Mouse (Mus musculus) cerebellum, adult 8-10 months (tissue): ENCODE measurements at regions not wholly inside any gene's neighbourhood (a gene's known extent, or its start where the extent isn't known, plus 50 kb on each side); places are given as distances from the start of the nearest gene placed in this dataset.

Experiments used
- DNase-seq: peaks from one replicate; pipeline ENCODE4 v3.0.0; 2022

DNA sequence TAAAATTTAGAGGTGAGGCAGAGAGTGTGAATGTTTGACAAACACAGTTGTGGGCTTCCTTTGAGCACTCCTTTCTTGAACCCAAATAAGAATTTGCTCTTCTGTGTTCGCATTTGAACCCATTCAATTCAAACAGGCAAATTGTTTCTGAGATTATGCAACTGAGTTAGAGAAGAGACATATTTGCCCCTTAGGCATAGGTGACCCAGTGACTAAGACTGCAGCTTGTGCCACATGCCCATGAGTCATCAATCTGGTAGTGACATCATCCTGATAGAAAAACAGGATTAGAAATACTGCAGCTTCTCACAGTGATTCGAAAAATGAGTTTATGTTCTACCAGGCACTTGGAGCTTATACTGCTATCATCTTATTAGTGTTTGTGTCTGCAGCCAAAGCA lies 67.2 kb downstream of the Zfp622 start:
- peak; percentile 4 for DNase-seq

DNA sequence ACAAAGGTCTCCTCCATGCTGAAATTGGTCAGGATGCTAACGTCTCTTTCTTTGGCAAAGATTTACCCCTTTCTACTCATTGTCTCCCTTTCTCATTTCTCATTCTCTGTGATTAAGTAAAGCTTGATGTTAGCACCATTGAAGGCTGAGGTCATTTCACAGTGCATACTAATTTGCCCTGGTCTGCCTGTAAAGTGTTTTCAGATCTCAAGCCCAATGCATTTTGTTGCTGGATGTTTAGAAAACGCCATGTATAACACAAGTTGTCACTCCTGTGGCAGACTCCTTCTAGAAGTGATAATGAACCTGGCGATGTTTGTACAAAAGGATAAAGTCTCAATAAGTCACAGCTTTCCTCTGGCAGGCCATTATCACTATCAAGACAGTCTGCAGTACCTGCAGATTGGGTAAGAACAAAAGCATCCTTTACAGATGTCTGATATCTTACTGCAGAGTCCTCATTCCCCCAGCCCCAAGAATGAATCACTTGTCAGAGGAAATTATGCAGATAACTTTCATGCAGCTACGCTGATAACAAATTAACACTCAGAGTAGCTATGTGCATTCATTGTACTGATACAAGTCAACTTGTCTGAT lies 68.7 kb downstream of the Zfp622 start:
- no peak for DNase-seq

GRCm38 (mm10) chr15:26058019-26058418 lies 73.9 kb downstream of the Zfp622 start:
- DNase-seq: no peak

GRCm38 (mm10) chr15:26100199-26100598 lies 116.0 kb downstream of the Zfp622 start:
- no peak for DNase-seq

GRCm38 (mm10) chr15:26107993-26108392 lies 123.8 kb downstream of the Zfp622 start:
- no peak for DNase-seq

DNA sequence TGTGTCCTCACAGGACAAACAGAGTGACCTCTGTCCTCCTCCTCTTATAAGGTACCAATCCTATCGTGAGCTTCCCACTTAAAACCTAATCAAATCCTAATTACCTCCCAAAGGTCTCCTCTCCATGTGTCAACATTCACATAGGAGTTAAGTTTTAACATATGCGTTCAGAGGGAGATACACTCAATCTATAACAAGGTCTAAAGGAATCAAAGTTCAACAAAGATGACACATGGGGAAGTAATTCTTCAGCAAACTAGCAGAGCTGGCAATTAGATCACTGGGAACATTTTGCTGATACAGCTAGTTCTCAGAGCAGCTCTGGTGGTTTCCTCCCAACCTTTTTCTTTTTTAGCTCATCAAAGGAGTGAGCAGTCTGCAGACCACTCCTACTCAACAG lies 160.0 kb downstream of the Zfp622 start:
- DNase-seq: no peak

GRCm38 (mm10) chr15:26158499-26158898 lies 150.3 kb upstream of the March11 start:
- no peak for DNase-seq

DNA sequence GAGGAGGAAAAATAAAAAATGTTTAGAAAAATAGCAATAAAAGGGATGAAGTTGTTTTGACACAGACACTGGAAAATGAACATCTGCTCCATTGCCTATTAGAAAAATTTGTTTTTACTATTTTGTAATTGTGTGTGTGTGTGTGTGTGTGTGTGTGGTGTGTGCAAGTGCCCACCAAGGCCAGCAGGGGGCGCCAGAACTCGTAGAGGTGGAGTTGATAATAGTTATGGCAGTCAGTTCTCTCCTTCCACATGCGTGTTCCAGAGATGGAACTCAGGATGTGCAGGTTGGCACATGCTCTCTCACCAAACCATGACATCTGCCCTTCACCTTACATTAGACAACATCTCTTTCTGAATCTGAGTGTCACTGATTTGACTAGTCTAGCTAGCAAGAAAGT lies 123.9 kb upstream of the March11 start:
- DNase-seq: no peak

DNA sequence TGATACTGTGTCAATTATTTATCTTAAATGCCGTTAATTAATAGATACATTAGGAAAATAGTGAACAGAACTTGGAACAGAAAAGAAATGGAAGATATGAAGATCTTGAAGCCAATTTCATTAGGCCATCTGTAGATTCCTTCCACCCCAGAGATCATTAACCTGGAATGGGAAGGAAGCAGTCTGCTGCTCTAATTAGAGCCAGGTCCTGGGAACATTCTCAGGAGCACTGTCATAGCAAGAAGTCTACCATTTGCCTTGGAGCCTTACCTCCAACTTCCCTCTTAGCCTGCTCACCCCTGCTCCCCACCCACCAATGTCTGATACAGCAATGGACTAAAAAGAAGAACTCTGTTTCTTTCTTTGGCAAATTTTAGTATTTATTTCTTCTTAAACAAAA lies 113.3 kb upstream of the March11 start:
- DNase-seq: no peak

- no peak for DNase-seq
Observed at GRCm38 (mm10) chr15:26206837-26207236, 102.0 kb upstream of the March11 start.

- DNase-seq: no peak
Observed at GRCm38 (mm10) chr15:26220855-26221254, 88.0 kb upstream of the March11 start.

DNA sequence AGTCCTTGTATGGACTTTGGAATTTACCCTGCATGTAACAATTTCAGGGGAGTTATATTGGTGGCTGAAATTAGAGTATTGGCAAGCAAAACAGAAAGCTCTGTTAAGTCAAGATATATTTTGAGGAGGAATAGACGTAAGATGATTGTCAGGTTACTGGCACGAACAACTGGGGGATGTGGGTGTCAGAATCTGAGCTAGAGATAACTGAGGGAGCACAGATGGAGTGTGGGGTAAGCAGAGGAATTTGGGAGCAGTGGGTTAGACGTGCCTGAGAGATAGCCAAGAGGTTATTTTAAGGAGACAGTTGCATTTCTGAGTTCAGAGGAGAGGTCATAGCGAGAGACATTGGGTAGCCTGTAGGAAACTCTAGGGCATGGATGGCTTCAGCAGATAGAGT lies 80.2 kb upstream of the March11 start:
- no peak for DNase-seq
